Mouse (Mus musculus): ENCODE data around the gene Rhbdf1.

DNA sequence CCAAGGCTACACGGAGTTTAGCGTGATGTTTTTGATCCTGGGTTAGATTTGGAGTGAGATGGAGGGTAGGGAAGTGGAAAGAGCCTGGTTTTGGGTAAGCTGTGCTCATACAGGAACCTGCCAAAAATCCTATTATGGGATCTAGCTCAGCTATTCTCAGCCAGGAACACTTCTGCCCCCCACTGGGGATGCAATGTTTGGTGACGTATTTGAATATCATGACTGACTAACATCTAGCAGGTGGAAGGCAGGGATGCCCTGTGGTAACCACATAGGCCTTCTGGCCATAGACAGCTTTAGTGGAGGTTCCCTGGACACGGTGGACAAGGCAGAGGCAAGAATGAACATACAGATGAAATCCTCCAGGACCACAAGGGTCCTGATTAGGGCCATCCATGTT lies 8.1 kb upstream of the Rhbdf1 start:
- no peak for TF ChIP-seq GATA1 (IDR thresholded peaks at IDR 0.05; ENCODE audit: borderline replicate concordance, low read length)
- no peak for TF ChIP-seq FLI1 (IDR thresholded peaks at IDR 0.05; ENCODE audit: low read length)
